Mouse (Mus musculus): ENCODE data around the gene Notch2. TPM values are rescaled to one million over a fixed set of nuclear protein-coding genes. Genes with fewer than 3 reads are reported as not detected.
"Not testable (repeated sequence)": the region's sequence is repeated elsewhere in the genome, so short reads cannot be mapped to it uniquely, and the experiment has no call there.

Gene Notch2
- polyA plus RNA-seq, 1 experiment from 2014 or later: 20.8 TPM

DNA sequence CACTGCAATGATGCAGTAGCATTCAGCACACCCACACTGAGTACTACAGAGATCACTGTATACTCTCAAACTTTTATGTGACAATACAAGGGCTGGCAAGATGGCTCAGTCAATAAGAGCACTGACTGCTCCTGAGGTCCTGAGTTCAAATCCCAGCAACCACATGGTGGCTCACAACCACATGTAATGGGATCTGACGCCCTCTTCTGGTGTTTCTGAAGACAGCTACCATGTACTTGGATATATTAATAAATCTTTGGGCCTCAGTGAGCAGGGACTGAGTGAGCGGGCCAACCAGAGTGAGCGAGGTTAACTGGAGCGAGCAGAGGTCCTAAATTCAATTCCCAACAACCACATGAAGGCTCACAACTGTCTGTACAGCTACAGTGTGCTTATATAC is 118.8 kb downstream of the Notch2 start:
- not testable (repeated sequence) for DNase-seq (ENCODE audit: low spot score); ATAC-seq (ENCODE audit: low FRiP score); H3K4me2 ChIP-seq (replicated peaks; ENCODE audit: low read depth, low read length); H3K27ac ChIP-seq (ENCODE audit: low read depth, low read length); H3K4me1 ChIP-seq (replicated peaks; ENCODE audit: control insufficient read depth, insufficient read depth, low read length); H3K9ac ChIP-seq (ENCODE audit: low read depth, low read length); H3K4me3 ChIP-seq (ENCODE audit: low read depth, low read length); H3K9me3 ChIP-seq (ENCODE audit: control insufficient read depth, low read length); H3K36me3 ChIP-seq (ENCODE audit: control insufficient read depth, insufficient read depth, low read length); H3K27me3 ChIP-seq (ENCODE audit: control insufficient read depth, insufficient read depth, low read length)
- WGBS: 94% methylated on average over 4 of the region's 4 CpGs

GRCm38 (mm10) chr3:98132636-98133035 is 119.3 kb downstream of the Notch2 start:
- no peak overlapping the region for H3K4me3 ChIP-seq (ENCODE audit: low read depth, low read length)
- H3K9me3 ChIP-seq (ENCODE audit: control insufficient read depth, low read length): no peaks in the 10 kb centered on the region
- no peaks in the 10 kb centered on the region for H3K4me1 ChIP-seq (replicated peaks; ENCODE audit: control insufficient read depth, insufficient read depth, low read length)
- WGBS: 95% methylated on average over 8 of the region's 8 CpGs
- H3K36me3 ChIP-seq (ENCODE audit: control insufficient read depth, insufficient read depth, low read length): 0 out of 2 replicates have a peak, but pooled peaks cover 8% of the 10 kb centered on the region
- H3K4me2 ChIP-seq (replicated peaks; ENCODE audit: low read depth, low read length): no peak overlapping the region
- DNase-seq (ENCODE audit: low spot score): no peak
- H3K9ac ChIP-seq (ENCODE audit: low read depth, low read length): no peak overlapping the region
- H3K27me3 ChIP-seq (ENCODE audit: control insufficient read depth, insufficient read depth, low read length): no peaks in the 10 kb centered on the region
- no peak overlapping the region for H3K27ac ChIP-seq (ENCODE audit: low read depth, low read length)
- no peak for ATAC-seq (ENCODE audit: low FRiP score)

- WGBS: 95% methylated on average over 15 of the region's 15 CpGs
- H3K4me2 ChIP-seq (replicated peaks; ENCODE audit: low read depth, low read length): no peak overlapping the region
- DNase-seq (ENCODE audit: low spot score): no peak
- H3K27me3 ChIP-seq (ENCODE audit: control insufficient read depth, insufficient read depth, low read length): no peaks in the 10 kb centered on the region
- H3K4me1 ChIP-seq (replicated peaks; ENCODE audit: control insufficient read depth, insufficient read depth, low read length): no peaks in the 10 kb centered on the region
- no peak overlapping the region for H3K27ac ChIP-seq (ENCODE audit: low read depth, low read length)
- no peak overlapping the region for H3K9ac ChIP-seq (ENCODE audit: low read depth, low read length)
- H3K9me3 ChIP-seq (ENCODE audit: control insufficient read depth, low read length): no peaks in the 10 kb centered on the region
- ATAC-seq (ENCODE audit: low FRiP score): no peak
- 0 out of 2 replicates have a peak, but pooled peaks cover 6% of the 10 kb centered on the region for H3K36me3 ChIP-seq (ENCODE audit: control insufficient read depth, insufficient read depth, low read length)
- H3K4me3 ChIP-seq (ENCODE audit: low read depth, low read length): no peak overlapping the region
These were observed 128.1 kb downstream of the Notch2 start for GRCm38 (mm10) chr3:98141456-98141855.

- Histone ChIP-seq H3K27ac (ENCODE audit: low read depth, low read length) (no peak overlapping the region), H3K27me3 (ENCODE audit: control insufficient read depth, insufficient read depth, low read length) (no peaks in the 10 kb centered on the region), H3K4me3 (ENCODE audit: low read depth, low read length) (no peak overlapping the region), H3K9me3 (ENCODE audit: control insufficient read depth, low read length) (no peaks in the 10 kb centered on the region), H3K36me3 (ENCODE audit: control insufficient read depth, insufficient read depth, low read length) (0 out of 2 replicates have a peak, but pooled peaks cover 10% of the 10 kb centered on the region), H3K4me2 (replicated peaks; ENCODE audit: low read depth, low read length) (no peak overlapping the region), H3K9ac (ENCODE audit: low read depth, low read length) (no peak overlapping the region), H3K4me1 (replicated peaks; ENCODE audit: control insufficient read depth, insufficient read depth, low read length) (no peaks in the 10 kb centered on the region)
- WGBS: 93% methylated on average over 13 of the region's 13 CpGs
- ATAC-seq (ENCODE audit: low FRiP score): no peak
- no peak for DNase-seq (ENCODE audit: low spot score)
These were observed 129.5 kb downstream of the Notch2 start for GRCm38 (mm10) chr3:98142862-98143261.

- H3K4me3 ChIP-seq (ENCODE audit: low read depth, low read length): no peak overlapping the region
- no peak overlapping the region for H3K4me2 ChIP-seq (replicated peaks; ENCODE audit: low read depth, low read length)
- H3K9me3 ChIP-seq (ENCODE audit: control insufficient read depth, low read length): no peaks in the 10 kb centered on the region
- 89% methylated on average over 10 of the region's 10 CpGs for WGBS
- no peaks in the 10 kb centered on the region for H3K4me1 ChIP-seq (replicated peaks; ENCODE audit: control insufficient read depth, insufficient read depth, low read length)
- ATAC-seq (ENCODE audit: low FRiP score) (no peak), DNase-seq (ENCODE audit: low spot score) (no peak)
- H3K36me3 ChIP-seq (ENCODE audit: control insufficient read depth, insufficient read depth, low read length): 0 out of 2 replicates have a peak, but pooled peaks cover 7% of the 10 kb centered on the region
- no peaks in the 10 kb centered on the region for H3K27me3 ChIP-seq (ENCODE audit: control insufficient read depth, insufficient read depth, low read length)
- no peak overlapping the region for H3K27ac ChIP-seq (ENCODE audit: low read depth, low read length)
- H3K9ac ChIP-seq (ENCODE audit: low read depth, low read length): no peak overlapping the region
These were observed 131.9 kb downstream of the Notch2 start for GRCm38 (mm10) chr3:98145204-98145603.

- Histone ChIP-seq H3K4me2 (replicated peaks; ENCODE audit: low read depth, low read length) (no peak overlapping the region), H3K4me1 (replicated peaks; ENCODE audit: control insufficient read depth, insufficient read depth, low read length) (no peaks in the 10 kb centered on the region), H3K27me3 (ENCODE audit: control insufficient read depth, insufficient read depth, low read length) (no peaks in the 10 kb centered on the region), H3K27ac (ENCODE audit: low read depth, low read length) (no peak overlapping the region), H3K4me3 (ENCODE audit: low read depth, low read length) (no peak overlapping the region), H3K9ac (ENCODE audit: low read depth, low read length) (no peak overlapping the region), H3K36me3 (ENCODE audit: control insufficient read depth, insufficient read depth, low read length) (0 out of 2 replicates have a peak, but pooled peaks cover 7% of the 10 kb centered on the region), H3K9me3 (ENCODE audit: control insufficient read depth, low read length) (no peaks in the 10 kb centered on the region)
- 95% methylated on average over 29 of the region's 29 CpGs for WGBS
- ATAC-seq (ENCODE audit: low FRiP score): no peak
- DNase-seq (ENCODE audit: low spot score): no peak
These were observed 133.4 kb downstream of the Notch2 start for GRCm38 (mm10) chr3:98146471-98147410.

DNA sequence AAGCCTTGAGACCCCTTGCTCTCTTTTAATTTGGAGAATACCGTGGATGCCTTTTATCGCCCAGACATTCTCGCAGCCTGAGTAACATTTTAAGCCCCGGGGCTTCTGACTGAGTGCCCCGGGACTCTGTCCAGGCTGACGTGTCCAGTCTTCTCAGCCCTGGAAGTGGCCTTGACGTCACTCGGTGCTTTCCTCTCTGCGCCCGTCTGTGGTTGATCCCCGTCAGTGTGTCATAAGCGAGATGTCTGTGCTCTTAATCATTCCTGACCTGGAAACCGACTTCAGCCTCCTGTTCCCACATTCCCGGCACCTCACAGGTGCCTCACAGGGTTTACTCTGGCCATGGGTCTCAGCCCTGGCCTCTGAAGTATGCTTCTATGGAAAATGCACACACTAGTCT is 134.4 kb downstream of the Notch2 start:
- Histone ChIP-seq H3K4me1 (replicated peaks; ENCODE audit: control insufficient read depth, insufficient read depth, low read length) (no peaks in the 10 kb centered on the region), H3K4me2 (replicated peaks; ENCODE audit: low read depth, low read length) (no peak overlapping the region), H3K27me3 (ENCODE audit: control insufficient read depth, insufficient read depth, low read length) (no peaks in the 10 kb centered on the region), H3K4me3 (ENCODE audit: low read depth, low read length) (no peak overlapping the region), H3K27ac (ENCODE audit: low read depth, low read length) (no peak overlapping the region), H3K36me3 (ENCODE audit: control insufficient read depth, insufficient read depth, low read length) (0 out of 2 replicates have a peak, but pooled peaks cover 7% of the 10 kb centered on the region), H3K9me3 (ENCODE audit: control insufficient read depth, low read length) (no peaks in the 10 kb centered on the region), H3K9ac (ENCODE audit: low read depth, low read length) (no peak overlapping the region)
- 90% methylated on average over 14 of the region's 14 CpGs for WGBS
- no peak for DNase-seq (ENCODE audit: low spot score)
- ATAC-seq (ENCODE audit: low FRiP score): no peak

- 95% methylated on average over 11 of the region's 11 CpGs for WGBS
These were observed 136.6 kb downstream of the Notch2 start for GRCm38 (mm10) chr3:98149881-98150280.

DNA sequence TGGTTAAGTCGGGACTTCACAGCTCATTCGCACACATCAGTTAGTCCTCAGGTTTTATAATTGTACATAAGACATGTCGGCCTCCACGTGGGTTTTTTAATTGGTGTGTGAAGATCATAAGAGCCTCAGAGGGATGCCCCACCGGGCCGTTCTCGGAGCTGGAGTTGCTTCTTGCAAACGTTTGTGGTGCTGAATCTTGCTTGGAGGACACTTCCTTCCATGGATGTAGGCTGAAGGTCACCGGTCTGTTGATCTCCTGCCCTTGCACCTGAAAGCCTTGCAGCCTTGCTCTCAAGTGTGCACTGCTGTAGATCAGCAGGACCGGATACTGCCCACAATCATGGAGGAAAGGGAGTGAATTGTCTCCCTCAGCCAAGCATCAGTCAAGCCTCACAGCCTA is 137.7 kb downstream of the Notch2 start:
- Histone ChIP-seq H3K4me3 (ENCODE audit: low read depth, low read length) (no peak overlapping the region), H3K36me3 (ENCODE audit: control insufficient read depth, insufficient read depth, low read length) (0 out of 2 replicates have a peak, but pooled peaks cover 7% of the 10 kb centered on the region), H3K9ac (ENCODE audit: low read depth, low read length) (no peak overlapping the region), H3K4me1 (replicated peaks; ENCODE audit: control insufficient read depth, insufficient read depth, low read length) (no peaks in the 10 kb centered on the region), H3K27me3 (ENCODE audit: control insufficient read depth, insufficient read depth, low read length) (no peaks in the 10 kb centered on the region), H3K4me2 (replicated peaks; ENCODE audit: low read depth, low read length) (no peak overlapping the region), H3K27ac (ENCODE audit: low read depth, low read length) (no peak overlapping the region), H3K9me3 (ENCODE audit: control insufficient read depth, low read length) (no peaks in the 10 kb centered on the region)
- no peak for ATAC-seq (ENCODE audit: low FRiP score)
- DNase-seq (ENCODE audit: low spot score): no peak
- 90% methylated on average over 10 of the region's 10 CpGs for WGBS

More at GRCm38 (mm10) chr3:98149881-98150280, 136.6 kb downstream of the Notch2 start:
- H3K27ac ChIP-seq (ENCODE audit: low read depth, low read length): no peak overlapping the region
- H3K4me1 ChIP-seq (replicated peaks; ENCODE audit: control insufficient read depth, insufficient read depth, low read length): no peaks in the 10 kb centered on the region
- no peak overlapping the region for H3K9ac ChIP-seq (ENCODE audit: low read depth, low read length)
- H3K9me3 ChIP-seq (ENCODE audit: control insufficient read depth, low read length): no peaks in the 10 kb centered on the region
- DNase-seq (ENCODE audit: low spot score) (no peak), ATAC-seq (ENCODE audit: low FRiP score) (no peak)
- H3K4me2 ChIP-seq (replicated peaks; ENCODE audit: low read depth, low read length): no peak overlapping the region
- H3K36me3 ChIP-seq (ENCODE audit: control insufficient read depth, insufficient read depth, low read length): 0 out of 2 replicates have a peak, but pooled peaks cover 7% of the 10 kb centered on the region
- no peak overlapping the region for H3K4me3 ChIP-seq (ENCODE audit: low read depth, low read length)
- no peaks in the 10 kb centered on the region for H3K27me3 ChIP-seq (ENCODE audit: control insufficient read depth, insufficient read depth, low read length)

Measured in hindbrain, embryonic 11.5 days (tissue).